Mouse (Mus musculus): Measurements from ENCODE around the gene Rsrc1. TPM values are rescaled to one million over a fixed set of nuclear protein-coding genes. Genes with fewer than 3 reads are reported as not detected.

Rsrc1 gene
- polyA plus RNA-seq, 1 experiment: 24.0 TPM

- no peak for DNase-seq (ENCODE audit: extremely low spot score in 1 of 2, low spot score in 1 of 2)
Observed at GRCm38 (mm10) chr3:67358376-67358775, 377.2 kb downstream of the Rsrc1 start.

GRCm38 (mm10) chr3:67366087-67366892 is 385.1 kb downstream of the Rsrc1 start:
- DNase-seq (ENCODE audit: extremely low spot score in 1 of 2, low spot score in 1 of 2): no peak

GRCm38 (mm10) chr3:67367481-67367880 is 386.3 kb downstream of the Rsrc1 start:
- no peak for DNase-seq (ENCODE audit: extremely low spot score in 1 of 2, low spot score in 1 of 2)

GRCm38 (mm10) chr3:67369407-67370079 is 388.4 kb downstream of the Rsrc1 start:
- DNase-seq (ENCODE audit: extremely low spot score in 1 of 2, low spot score in 1 of 2): no peak

GRCm38 (mm10) chr3:67372194-67372593 is 391.0 kb downstream of the Rsrc1 start:
- DNase-seq (ENCODE audit: extremely low spot score in 1 of 2, low spot score in 1 of 2): no peak

- DNase-seq (ENCODE audit: extremely low spot score in 1 of 2, low spot score in 1 of 2): no peak
Observed at GRCm38 (mm10) chr3:67372781-67373180, 391.6 kb downstream of the Rsrc1 start.

- peak; percentile 83 to 95 for DNase-seq (ENCODE audit: extremely low spot score in 1 of 2, low spot score in 1 of 2)
Observed at GRCm38 (mm10) chr3:67373872-67374271, 392.7 kb downstream of the Rsrc1 start, which contains the start of gene Mlf1. Gene Mlf1 (plus strand): TSS chr3:67374097.

- no peak for DNase-seq (ENCODE audit: extremely low spot score in 1 of 2, low spot score in 1 of 2)
Observed at GRCm38 (mm10) chr3:67374360-67374778, 393.2 kb downstream of the Rsrc1 start.

- no peak for DNase-seq (ENCODE audit: extremely low spot score in 1 of 2, low spot score in 1 of 2)
Observed at GRCm38 (mm10) chr3:67375063-67375462, 393.9 kb downstream of the Rsrc1 start, which contains the start of gene Gm17402. Gene Gm17402 (minus strand): TSS chr3:67375163.

- DNase-seq (ENCODE audit: extremely low spot score in 1 of 2, low spot score in 1 of 2): no peak
Observed at GRCm38 (mm10) chr3:67378215-67378614, 397.0 kb downstream of the Rsrc1 start.

Other genes starting within 250 kb of the Rsrc1 start
- 0.06 TPM in 1 of 2 replicates, not detected in the other for gene Shox2, start 381 bp downstream of the Rsrc1 start, polyA plus RNA-seq (2012; rRNA removed)